Mouse (Mus musculus) midbrain, embryonic 12.5 days (tissue): ENCODE data around the gene Oat. TPM values are rescaled to one million over a fixed set of nuclear protein-coding genes. Genes with fewer than 3 reads are reported as not detected.

Experiments used
- ATAC-seq: fragments of 200-750 bp; cut with Nextera tagmentation; 2 replicates; pipeline ENCODE4 v1.8.0; 2017; ENCODE audit warnings: low read depth, moderate TSS enrichment, moderate library complexity; ENCODE audit not compliant: low FRiP score
- H3K27ac ChIP-seq: fragments of 300-500 bp; sonication (generic); replicated peaks from 2 replicates; pipeline ENCODE4 v1.5.1; 2016; ENCODE audit warnings: mild to moderate bottlenecking
- H3K27me3 ChIP-seq: fragments of 300-500 bp; sonication (generic); 2 replicates; pipeline ENCODE4 v1.6.1; 2016; ENCODE audit warnings: mild to moderate bottlenecking
- H3K36me3 ChIP-seq: fragments of 300-500 bp; sonication (generic); 2 replicates; pipeline ENCODE4 v1.6.1; 2016
- H3K4me1 ChIP-seq: fragments of 300-500 bp; sonication (generic); 2 replicates; pipeline ENCODE4 v1.6.1; 2016
- H3K4me2 ChIP-seq: fragments of 300-500 bp; sonication (generic); replicated peaks from 2 replicates; pipeline ENCODE4 v1.6.1; 2016; ENCODE audit warnings: mild to moderate bottlenecking, moderate library complexity
- H3K4me3 ChIP-seq: fragments of 300-500 bp; sonication (generic); 2 replicates; pipeline ENCODE4 v1.5.1; 2016; ENCODE audit warnings: mild to moderate bottlenecking
- H3K9ac ChIP-seq: fragments of 300-500 bp; sonication (generic); replicated peaks from 2 replicates; pipeline ENCODE4 v1.6.1; 2016; ENCODE audit warnings: mild to moderate bottlenecking, moderate library complexity
- H3K9me3 ChIP-seq: fragments of 300-500 bp; sonication (generic); 2 replicates; pipeline ENCODE4 v1.6.1; 2016; ENCODE audit warnings: mild to moderate bottlenecking
- WGBS: fragments of 180-500 bp; shearing (Covaris S2); methylation state at CpG from one replicate; pipeline ENCODE4 v1.1.7; 2016; 5-methylcytosine and 5-hydroxymethylcytosine counted together
- polyA plus RNA-seq: library from polyadenylated mRNA; unstranded; fragments of >200 nt; fragmentation: Nextera tagmentation; extraction: Ambion mirVana; gene quantifications from 2 replicates; pipeline ENCODE4 v1.2.1, GENCODE M21; 2016

The Oat gene
- polyA plus RNA-seq, 1 experiment from 2014 or later: 114 TPM

DNA sequence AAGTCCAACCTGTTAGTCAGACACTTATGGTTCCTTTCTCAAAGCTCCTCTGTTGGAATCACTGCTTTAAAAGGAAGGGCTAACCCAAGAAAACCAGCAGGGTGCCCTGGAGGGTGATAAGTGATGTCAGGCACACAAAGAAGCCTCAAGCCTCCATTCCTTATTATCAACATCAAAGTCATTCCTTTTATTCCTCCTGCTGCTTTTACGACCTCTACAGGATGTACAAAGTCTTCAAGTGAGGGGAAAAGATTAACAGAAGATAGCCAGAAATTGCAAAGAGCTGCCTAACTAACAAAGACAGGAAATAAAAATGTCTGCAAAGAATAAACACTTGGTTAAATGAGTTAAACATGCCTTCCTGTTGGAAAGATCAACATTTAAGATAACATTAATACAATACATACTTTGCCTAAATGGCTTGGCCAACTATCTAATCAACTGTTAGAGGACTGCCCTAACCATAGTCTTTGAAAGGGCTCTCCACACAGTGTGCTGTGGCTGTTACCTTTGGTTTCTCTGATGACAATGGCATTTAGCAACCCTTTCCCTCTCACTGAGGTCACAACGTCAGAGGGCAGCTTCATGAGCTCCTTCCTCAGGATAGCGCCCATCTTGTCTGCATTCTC is 16.9 kb downstream of the Oat start:
- Histone ChIP-seq H3K27me3 (no peaks in the 10 kb centered on the region), H3K36me3 (peaks cover 67% of the 10 kb centered on the region), H3K4me1 (no peaks in the 10 kb centered on the region), H3K4me3 (no peak overlapping the region), H3K9me3 (no peaks in the 10 kb centered on the region), H3K9ac (no peak overlapping the region), H3K27ac (no peak overlapping the region), H3K4me2 (no peak overlapping the region)
- no peak for ATAC-seq
- WGBS: 78% methylated on average over 3 of the region's 3 CpGs

- Histone ChIP-seq H3K4me2 (no peak overlapping the region), H3K4me3 (no peak overlapping the region), H3K27me3 (no peaks in the 10 kb centered on the region), H3K9ac (no peak overlapping the region), H3K27ac (no peak overlapping the region), H3K4me1 (no peaks in the 10 kb centered on the region), H3K9me3 (no peaks in the 10 kb centered on the region), H3K36me3 (peaks cover 57% of the 10 kb centered on the region)
- no peak for ATAC-seq
- 93% methylated on average over 7 of the region's 7 CpGs for WGBS
Measured at GRCm38 (mm10) chr7:132558141-132558736, 18.0 kb downstream of the Oat start.

DNA sequence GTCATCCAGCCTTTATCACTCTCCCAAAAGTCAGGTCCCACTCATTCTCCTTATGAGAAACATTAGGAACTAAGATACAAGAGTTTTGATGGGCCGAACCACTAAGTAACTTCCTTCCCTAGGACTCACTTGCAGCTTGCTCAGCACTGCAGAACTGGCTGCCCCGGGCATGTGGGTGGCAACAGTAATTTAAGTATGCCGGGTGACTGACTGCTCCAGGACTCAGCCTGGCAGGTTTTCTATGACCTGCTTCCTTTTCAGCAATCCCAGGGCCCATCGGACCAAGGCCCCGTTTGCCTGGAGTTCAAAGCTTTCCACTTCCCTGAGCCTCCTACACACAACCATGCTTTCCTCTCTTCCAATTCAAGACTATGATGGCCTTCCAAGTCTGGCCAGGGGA is 19.6 kb downstream of the Oat start:
- no peak overlapping the region for H3K4me2 ChIP-seq
- peaks cover 41% of the 10 kb centered on the region for H3K36me3 ChIP-seq
- H3K27me3 ChIP-seq: 0 out of 2 replicates have a peak, but pooled peaks cover 3% of the 10 kb centered on the region
- 91% methylated on average over 5 of the region's 5 CpGs for WGBS
- no peaks in the 10 kb centered on the region for H3K4me1 ChIP-seq
- no peak for ATAC-seq
- H3K9ac ChIP-seq: no peak overlapping the region
- H3K4me3 ChIP-seq: no peak overlapping the region
- H3K27ac ChIP-seq: no peak overlapping the region
- no peaks in the 10 kb centered on the region for H3K9me3 ChIP-seq

DNA sequence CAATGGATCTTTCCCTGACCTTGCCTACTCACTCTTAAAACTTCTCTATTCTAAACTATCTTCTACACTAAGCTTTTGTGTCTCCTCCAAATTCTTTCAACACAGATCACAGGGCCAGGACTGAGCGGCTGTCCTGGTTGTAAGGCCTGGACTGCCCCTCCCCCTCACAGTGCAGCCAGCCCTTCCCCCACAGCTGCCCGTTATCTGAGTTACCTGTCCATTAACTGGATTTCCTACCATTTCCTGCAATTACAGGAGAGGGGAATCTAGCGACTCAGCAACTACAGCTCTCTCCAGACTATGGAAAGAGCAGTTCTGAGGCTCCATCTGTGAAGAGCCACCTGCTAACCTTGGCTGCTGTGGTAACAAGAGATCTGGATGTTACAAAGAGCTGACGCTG is 20.3 kb downstream of the Oat start:
- Histone ChIP-seq H3K9me3 (no peaks in the 10 kb centered on the region), H3K27me3 (0 out of 2 replicates have a peak, but pooled peaks cover 3% of the 10 kb centered on the region), H3K27ac (no peak overlapping the region), H3K4me2 (no peak overlapping the region), H3K36me3 (peaks cover 35% of the 10 kb centered on the region), H3K9ac (no peak overlapping the region), H3K4me1 (no peaks in the 10 kb centered on the region), H3K4me3 (no peak overlapping the region)
- no peak for ATAC-seq
- WGBS: 58% methylated on average over 4 of the region's 4 CpGs

DNA sequence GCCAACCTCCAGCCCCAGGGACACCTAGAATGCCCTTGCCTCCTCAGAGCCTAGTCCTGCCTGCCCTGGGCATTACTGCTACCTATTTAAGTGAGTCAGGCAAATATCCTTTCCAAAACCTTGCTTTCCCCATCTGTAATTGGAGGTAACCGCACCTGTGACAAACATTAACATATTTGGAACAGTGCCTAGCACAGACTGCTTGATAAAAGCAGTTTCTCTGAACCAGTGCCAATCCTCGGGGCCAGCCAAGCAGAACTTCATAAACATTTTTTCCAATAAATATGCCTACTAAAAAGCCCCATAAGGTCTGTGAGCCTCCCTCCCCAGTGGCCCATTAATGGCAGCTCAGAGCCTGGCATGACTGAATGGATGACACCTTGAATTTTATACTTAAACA is 22.1 kb downstream of the Oat start:
- Histone ChIP-seq H3K9ac (no peak overlapping the region), H3K9me3 (no peaks in the 10 kb centered on the region), H3K4me2 (no peak overlapping the region), H3K27me3 (0 out of 2 replicates have a peak, but pooled peaks cover 8% of the 10 kb centered on the region), H3K4me3 (no peak overlapping the region), H3K4me1 (no peaks in the 10 kb centered on the region), H3K36me3 (peaks cover 18% of the 10 kb centered on the region), H3K27ac (no peak overlapping the region)
- 92% methylated on average over 2 of the region's 2 CpGs for WGBS
- no peak for ATAC-seq

DNA sequence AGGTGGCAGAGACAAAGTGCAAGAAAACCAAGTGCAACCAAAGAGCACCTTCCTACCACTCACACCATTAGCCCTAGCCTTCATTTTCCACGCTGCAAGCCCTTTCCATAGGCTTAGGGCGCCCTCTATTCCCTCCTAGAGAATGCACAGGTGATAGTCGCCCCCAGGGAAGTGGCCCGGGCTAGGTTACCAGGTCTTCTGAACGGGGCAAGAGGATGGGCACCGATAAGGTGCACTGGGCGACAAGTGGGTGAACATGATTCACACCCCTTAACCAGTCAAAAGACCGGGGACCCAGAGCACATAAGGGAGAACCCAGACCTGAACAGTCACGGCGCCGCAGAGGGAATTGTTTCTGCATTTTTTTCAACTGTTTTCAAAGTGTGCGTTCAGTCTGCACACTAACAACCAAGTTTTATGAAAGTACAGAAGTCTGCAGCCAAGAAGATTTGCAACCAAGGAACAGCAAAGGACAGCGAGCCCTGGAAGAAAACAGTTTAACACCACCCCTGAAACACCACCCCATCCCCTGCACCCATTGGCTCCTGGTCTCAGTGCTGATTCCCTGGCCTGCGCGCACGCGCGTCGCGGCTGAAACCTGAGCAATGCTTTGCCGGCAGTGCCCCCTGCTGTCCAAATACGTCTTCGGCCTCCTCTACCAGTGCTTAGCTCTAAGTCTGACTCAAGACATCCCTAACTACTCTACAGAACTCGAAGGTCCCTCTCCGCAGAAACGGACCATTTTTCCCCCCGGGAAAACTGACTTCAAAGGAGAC is 24.7 kb downstream of the Oat start:
- H3K9me3 ChIP-seq: no peaks in the 10 kb centered on the region
- 0 out of 2 replicates have a peak, but pooled peaks cover 8% of the 10 kb centered on the region for H3K27me3 ChIP-seq
- ATAC-seq: peak; percentile 92
- H3K4me3 ChIP-seq: peak overlapping the region; percentile 49
- WGBS: 2% methylated on average over 27 of the region's 27 CpGs
- H3K4me2 ChIP-seq: peak overlapping the region; percentile 84
- H3K27ac ChIP-seq: no peak overlapping the region
- no peaks in the 10 kb centered on the region for H3K4me1 ChIP-seq
- H3K9ac ChIP-seq: peak overlapping the region; percentile 47
- H3K36me3 ChIP-seq: no peaks in the 10 kb centered on the region

GRCm38 (mm10) chr7:132547126-132547525 is 29.1 kb downstream of the Oat start:
- no peaks in the 10 kb centered on the region for H3K4me1 ChIP-seq
- 0 out of 2 replicates have a peak, but pooled peaks cover 5% of the 10 kb centered on the region for H3K27me3 ChIP-seq
- no peak overlapping the region for H3K27ac ChIP-seq
- no peak overlapping the region for H3K4me2 ChIP-seq
- no peak for ATAC-seq
- H3K9ac ChIP-seq: no peak overlapping the region
- no peaks in the 10 kb centered on the region for H3K9me3 ChIP-seq
- H3K4me3 ChIP-seq: no peak overlapping the region
- no peaks in the 10 kb centered on the region for H3K36me3 ChIP-seq
- 81% methylated on average over 3 of the region's 3 CpGs for WGBS

DNA sequence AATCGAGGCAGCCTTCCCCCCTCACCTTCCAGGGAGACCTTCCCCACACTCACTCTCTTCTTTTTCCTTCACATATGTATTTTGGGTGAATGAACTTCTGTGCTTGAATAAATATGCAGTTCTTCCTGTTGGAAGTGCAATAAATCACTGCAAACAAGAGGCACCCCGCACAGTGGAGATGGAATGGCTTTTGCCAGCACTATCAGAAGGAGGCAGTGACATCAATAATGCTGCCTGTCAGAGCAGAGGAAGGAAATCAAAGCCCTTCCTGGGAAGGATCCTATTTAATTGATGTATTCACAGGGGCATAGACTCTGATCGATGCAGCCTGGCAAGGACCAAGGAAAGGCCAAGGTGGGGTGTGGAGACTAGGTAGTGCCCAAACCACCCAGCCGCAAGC is 33.8 kb downstream of the Oat start:
- H3K27ac ChIP-seq: no peak overlapping the region

DNA sequence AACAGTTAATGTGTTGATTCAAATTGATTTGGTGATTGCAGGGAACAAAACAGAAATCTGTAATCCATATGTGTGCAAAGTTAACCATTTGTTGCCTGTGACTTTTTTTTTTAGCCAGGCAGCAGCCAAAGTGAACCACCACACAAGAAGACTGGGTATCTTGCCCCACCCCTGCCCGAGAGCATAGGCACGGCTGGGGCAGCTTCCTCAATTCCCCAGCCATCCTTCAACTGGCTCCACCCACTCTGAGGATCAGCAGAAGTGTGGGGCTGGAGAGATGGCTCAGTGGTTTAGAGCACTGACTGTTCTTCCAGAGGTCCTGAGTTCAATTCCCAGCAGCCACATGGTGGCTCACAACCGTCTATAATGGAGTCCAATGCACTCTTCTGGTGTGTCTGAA is 34.6 kb downstream of the Oat start:
- no peaks in the 10 kb centered on the region for H3K9me3 ChIP-seq
- no peak overlapping the region for H3K27ac ChIP-seq
- no peak overlapping the region for H3K9ac ChIP-seq
- WGBS: 73% methylated on average over 3 of the region's 3 CpGs
- no peaks in the 10 kb centered on the region for H3K36me3 ChIP-seq
- no peak for ATAC-seq
- H3K27me3 ChIP-seq: no peaks in the 10 kb centered on the region
- no peaks in the 10 kb centered on the region for H3K4me1 ChIP-seq
- H3K4me2 ChIP-seq: no peak overlapping the region
- H3K4me3 ChIP-seq: no peak overlapping the region

More for the DNA sequence above, 33.8 kb downstream of the Oat start:
- no peak for ATAC-seq
- H3K4me3 ChIP-seq: no peak overlapping the region
- no peak overlapping the region for H3K4me2 ChIP-seq
- 85% methylated on average over 4 of the region's 4 CpGs for WGBS
- H3K4me1 ChIP-seq: no peaks in the 10 kb centered on the region
- H3K9me3 ChIP-seq: no peaks in the 10 kb centered on the region
- no peaks in the 10 kb centered on the region for H3K36me3 ChIP-seq
- no peak overlapping the region for H3K9ac ChIP-seq
- H3K27me3 ChIP-seq: no peaks in the 10 kb centered on the region

- Histone ChIP-seq H3K27me3 (no peaks in the 10 kb centered on the region), H3K9me3 (no peaks in the 10 kb centered on the region), H3K27ac (no peak overlapping the region), H3K4me2 (no peak overlapping the region), H3K4me1 (no peaks in the 10 kb centered on the region), H3K9ac (no peak overlapping the region), H3K4me3 (no peak overlapping the region), H3K36me3 (no peaks in the 10 kb centered on the region)
- 82% methylated on average over 4 of the region's 4 CpGs for WGBS
- ATAC-seq: no peak
Measured at GRCm38 (mm10) chr7:132540597-132540996, 35.6 kb downstream of the Oat start.

GRCm38 (mm10) chr7:132529206-132529605 is 47.0 kb downstream of the Oat start:
- no peak for ATAC-seq
- WGBS: 72% methylated on average over 3 of the region's 3 CpGs
- no peaks in the 10 kb centered on the region for H3K27me3 ChIP-seq

GRCm38 (mm10) chr7:132513419-132513982 is 62.7 kb downstream of the Oat start:
- no peak overlapping the region for H3K9ac ChIP-seq
- H3K4me2 ChIP-seq: no peak overlapping the region
- no peak for ATAC-seq
- no peaks in the 10 kb centered on the region for H3K9me3 ChIP-seq
- H3K4me1 ChIP-seq: no peaks in the 10 kb centered on the region
- no peaks in the 10 kb centered on the region for H3K27me3 ChIP-seq
- H3K36me3 ChIP-seq: no peaks in the 10 kb centered on the region
- WGBS: 87% methylated on average over 7 of the region's 7 CpGs
- no peak overlapping the region for H3K27ac ChIP-seq
- H3K4me3 ChIP-seq: no peak overlapping the region

More at GRCm38 (mm10) chr7:132529206-132529605, 47.0 kb downstream of the Oat start:
- Histone ChIP-seq H3K36me3 (no peaks in the 10 kb centered on the region), H3K27ac (no peak overlapping the region), H3K4me1 (no peaks in the 10 kb centered on the region), H3K4me3 (no peak overlapping the region), H3K9ac (no peak overlapping the region), H3K4me2 (no peak overlapping the region), H3K9me3 (no peaks in the 10 kb centered on the region)
